Mouse (Mus musculus) brain, embryonic 14.5 days (tissue): ENCODE results near the gene Tnfrsf11a.

Experiments used
- CTCF ChIP-seq: fragments of 200-500 bp; IDR thresholded peaks from 2 replicates; pipeline ENCODE4 v1.5.1; 2012; ENCODE audit warnings: inconsistent platforms, mild to moderate bottlenecking, moderate library complexity, borderline replicate concordance; ENCODE audit not compliant: insufficient read depth, insufficient read length; ENCODE audit errors: extremely low read depth
- POLR2A ChIP-seq: fragments of 200-500 bp; IDR thresholded peaks from 2 replicates; pipeline ENCODE4 v1.6.1; 2012; ENCODE audit warnings: mild to moderate bottlenecking, inconsistent platforms, borderline replicate concordance; ENCODE audit not compliant: poor library complexity, insufficient read depth, insufficient read length, severe bottlenecking; ENCODE audit errors: extremely low read depth

DNA sequence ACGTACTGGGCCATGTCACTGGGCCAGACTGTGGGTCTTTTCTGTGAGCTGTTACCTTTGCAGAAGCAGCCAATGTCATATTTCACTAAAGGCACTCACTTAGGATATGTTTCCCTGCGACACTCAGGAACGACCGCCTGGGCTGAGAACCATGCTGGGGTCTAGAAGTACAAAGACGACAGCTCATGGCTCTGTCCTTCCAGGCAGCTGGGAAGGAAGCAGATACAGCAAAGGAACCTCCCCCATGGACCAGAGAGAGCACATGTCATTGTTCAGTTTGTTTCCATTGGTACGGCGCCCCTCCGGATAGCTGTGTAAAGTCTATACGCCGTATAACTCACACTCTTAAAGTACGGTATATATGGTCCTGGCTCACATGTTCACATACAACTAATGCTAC is 97.9 kb downstream of the Tnfrsf11a start:
- TF ChIP-seq CTCF: no peak
- no peak for TF ChIP-seq POLR2A
